ENCODE assay signal across 10 mouse cellular contexts in the genomic region with DNA sequence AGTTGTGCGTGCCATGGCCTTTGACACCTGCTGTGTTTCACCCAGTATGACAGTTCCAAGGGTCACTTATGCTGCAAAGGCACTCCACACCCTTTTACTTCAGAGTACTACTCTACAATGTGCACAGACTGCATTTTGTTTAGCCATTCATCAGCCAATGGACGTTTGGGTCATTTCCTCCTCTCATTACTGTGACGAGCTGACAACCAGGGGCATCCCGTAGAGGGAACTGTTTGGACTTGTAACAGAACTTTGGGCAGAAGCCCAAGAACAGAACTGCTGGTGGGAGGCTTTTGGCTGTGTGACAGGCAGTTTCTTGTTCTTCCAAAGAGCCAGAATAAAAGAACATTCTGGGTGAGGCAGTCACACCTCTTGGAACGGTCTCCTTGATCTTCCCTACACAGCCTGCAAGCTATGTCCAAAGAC. TPM values are rescaled to one million over a fixed set of nuclear protein-coding genes. Genes with fewer than 3 reads are reported as not detected.
DNase-seq lines count a peak whose midpoint lies in the region; ATAC-seq lines count a peak whose summit lies in the region.
"Had no signal": no experiment of that assay in that cellular context is flagged by ENCODE, and none has a peak within 500 bp of the region (broad histone marks: within the 10 kb centered on the region; RNA-seq: fewer than 3 reads in every experiment).

No protein-coding gene starts in this region.

- no peak overlapping the region for H3K4me2 ChIP-seq in forebrain, embryonic 16.5 days (ENCODE audit: low read length)
- H3K4me2 ChIP-seq in lung, embryonic 16.5 days (ENCODE audit: low read depth, low read length): no peak overlapping the region
- H3K4me2 ChIP-seq: liver, embryonic 15.5 days had no signal

- H3K36me3 ChIP-seq in forebrain, embryonic 16.5 days (ENCODE audit: control insufficient read depth, insufficient read depth): no peaks in the 10 kb centered on the region
- peaks cover 29% of the 10 kb centered on the region for H3K36me3 ChIP-seq in lung, embryonic 16.5 days (ENCODE audit: control insufficient read depth, insufficient read depth, low read length)

- H3K9ac ChIP-seq in forebrain, embryonic 16.5 days (replicated peaks; ENCODE audit: low read depth, low read length): no peak overlapping the region
- no peak overlapping the region for H3K9ac ChIP-seq in lung, embryonic 16.5 days (ENCODE audit: low read length)
- H3K9ac ChIP-seq: liver, embryonic 15.5 days had no signal

- WGBS in forebrain, embryonic 16.5 days: 31% methylated on average over 5 of the region's 5 CpGs
- 52% methylated on average over 5 of the region's 5 CpGs for WGBS in lung, embryonic 16.5 days

- H3K27ac ChIP-seq in forebrain, embryonic 16.5 days (ENCODE audit: low read length): no peak overlapping the region
- no peak overlapping the region for H3K27ac ChIP-seq in lung, embryonic 16.5 days (ENCODE audit: low read length)
- H3K27ac ChIP-seq: liver, embryonic 15.5 days had no signal

- no peaks in the 10 kb centered on the region for H3K9me3 ChIP-seq in forebrain, embryonic 16.5 days (ENCODE audit: control insufficient read depth, low read length)
- no peaks in the 10 kb centered on the region for H3K9me3 ChIP-seq in lung, embryonic 16.5 days (ENCODE audit: control insufficient read depth, low read length)
- H3K9me3 ChIP-seq: G1E; liver, embryonic 15.5 days had no signal

- no peak overlapping the region for H3K4me3 ChIP-seq in forebrain, embryonic 16.5 days (replicated peaks; ENCODE audit: low read length)
- no peak overlapping the region for H3K4me3 ChIP-seq in lung, embryonic 16.5 days (ENCODE audit: low read length)
- H3K4me3 ChIP-seq: liver, embryonic 15.5 days had no signal

- DNase-seq in kidney, postnatal 10 days: peak; percentile 39
- no peak for DNase-seq in kidney, adult 18-20 months
- peak; percentile 75 for DNase-seq in brain, adult 2 months (ENCODE audit: low read depth, low spot score)
- no peak for DNase-seq in T-cell, adult 2 months (ENCODE audit: low spot score)
- DNase-seq in cerebellum, postnatal 4 days (ENCODE audit: low spot score in 2 of 2): no peak
- DNase-seq: adrenal gland, postnatal 10 days had no signal

- ATAC-seq in forebrain, embryonic 16.5 days: peak; percentile 50; the same call in 1 of the 2 replicates
- peak; percentile 77 for ATAC-seq in lung, embryonic 16.5 days (ENCODE audit: low read depth)

- H3K27me3 ChIP-seq in forebrain, embryonic 16.5 days (replicated peaks; ENCODE audit: control insufficient read depth, insufficient read depth, low read length): no peaks in the 10 kb centered on the region
- no peaks in the 10 kb centered on the region for H3K27me3 ChIP-seq in lung, embryonic 16.5 days (ENCODE audit: control insufficient read depth, insufficient read depth, low read depth, low read length)
- H3K27me3 ChIP-seq: liver, embryonic 15.5 days had no signal

- H3K4me1 ChIP-seq in forebrain, embryonic 16.5 days (replicated peaks; ENCODE audit: control insufficient read depth, insufficient read depth, low read length): 0 out of 2 replicates have a peak, but pooled peaks cover 3% of the 10 kb centered on the region
- H3K4me1 ChIP-seq in lung, embryonic 16.5 days (replicated peaks; ENCODE audit: control insufficient read depth, insufficient read depth, low read length): no peaks in the 10 kb centered on the region; the same call in 1 of the 2 replicates

RNA-seq across cellular contexts. Expression of a gene that starts 17.4 kb away (rescaled TPM):
- 5.7 and 6.1 TPM in 2 replicates for polyA plus RNA-seq in forebrain, embryonic 16.5 days (2015; fragmentation: Nextera tagmentation; extraction: Ambion mirVana)
- 7.7 and 8.9 TPM in 2 replicates for polyA plus RNA-seq in lung, embryonic 16.5 days (2015; fragmentation: Nextera tagmentation; extraction: Ambion mirVana)

RNA-seq across cellular contexts. Expression of a gene that starts 17.7 kb away (rescaled TPM):
- 51.8 and 61.8 TPM in 2 replicates for polyA plus RNA-seq in forebrain, embryonic 16.5 days (2015; fragmentation: Nextera tagmentation; extraction: Ambion mirVana)
- polyA plus RNA-seq in lung, embryonic 16.5 days (2015; fragmentation: Nextera tagmentation; extraction: Ambion mirVana): 24.3 and 27.3 TPM in 2 replicates

RNA-seq across cellular contexts. Expression of a gene that starts 20.9 kb away (rescaled TPM):
- polyA plus RNA-seq in forebrain, embryonic 16.5 days (2015; fragmentation: Nextera tagmentation; extraction: Ambion mirVana): 4.0 and 5.8 TPM in 2 replicates
- 1.4 and 1.6 TPM in 2 replicates for polyA plus RNA-seq in lung, embryonic 16.5 days (2015; fragmentation: Nextera tagmentation; extraction: Ambion mirVana)
- polyA plus RNA-seq: G1E had no signal

RNA-seq across cellular contexts. Expression of a gene that starts 38.4 kb away (rescaled TPM):
- polyA plus RNA-seq in forebrain, embryonic 16.5 days (2015; fragmentation: Nextera tagmentation; extraction: Ambion mirVana): not detected in 2 replicates
- not detected in 2 replicates for polyA plus RNA-seq in lung, embryonic 16.5 days (2015; fragmentation: Nextera tagmentation; extraction: Ambion mirVana)
- polyA plus RNA-seq: G1E; liver, embryonic 15.5 days had no signal

RNA-seq across cellular contexts. Expression of a gene that starts 48.4 kb away (rescaled TPM):
- polyA plus RNA-seq in forebrain, embryonic 16.5 days (2015; fragmentation: Nextera tagmentation; extraction: Ambion mirVana): 34.0 and 35.8 TPM in 2 replicates
- 45.5 and 48.3 TPM in 2 replicates for polyA plus RNA-seq in lung, embryonic 16.5 days (2015; fragmentation: Nextera tagmentation; extraction: Ambion mirVana)
- polyA plus RNA-seq: G1E had no signal

Comparison
In these comparisons a context has a peak if more than half of its experiments do, and no peak if none do; other contexts are left out.
1. DNase-seq: peak in kidney, postnatal 10 days (single experiment) and brain, adult 2 months (single experiment); none in kidney, adult 18-20 months (single experiment), T-cell, adult 2 months (single experiment) and cerebellum, postnatal 4 days (0 of 2).